Mouse (Mus musculus): ENCODE measurements around the gene Gm3667. TPM values are rescaled to one million over a fixed set of nuclear protein-coding genes. Genes with fewer than 3 reads are reported as not detected.
"Not testable (repeated sequence)": the region's sequence is repeated elsewhere in the genome, so short reads cannot be mapped to it uniquely, and the experiment has no call there.

Gm3667 gene
- total RNA-seq (2012; rRNA removed) (not detected in 2 replicates), total RNA-seq (2014; rRNA removed) (not detected in 2 replicates), polyA plus RNA-seq (2012; ENCODE audit: insufficient read length, low read depth) (not detected in 2 replicates)

GRCm38 (mm10) chr14:6889521-6890012 lies at the start of gene Gm3667:
Gene Gm3667 (minus strand): TSS chr14:6889962.
- H3K27ac ChIP-seq (ENCODE audit: insufficient read depth, low read depth); H3K36me3 ChIP-seq (replicated peaks in 1 of 2; ENCODE audit: control insufficient read depth in 1 of 2, insufficient read depth in 1 of 2, low read length in 1 of 2); H3K27me3 ChIP-seq (replicated peaks); dilution Hi-C loops (cut with MboI; ENCODE audit: extremely low pct_ligation_motif_present, extremely low pct_unique_long_range_greater_than_20kb, low sequenced_read_pairs); H3K4me3 ChIP-seq (replicated peaks in 1 of 3; ENCODE audit: low read depth in 2 of 3, low read length in 2 of 3, poor library complexity in 1 of 3); DNase-seq (ENCODE audit: extremely low read depth); H3K9ac ChIP-seq (ENCODE audit: insufficient read depth, low read depth); H3K4me1 ChIP-seq (ENCODE audit: control insufficient read depth in 1 of 2, insufficient read depth in 2 of 2); H3K9me3 ChIP-seq (replicated peaks; ENCODE audit: low read length); H3K4me2 ChIP-seq (ENCODE audit: insufficient read depth, low read depth, poor library complexity, severe bottlenecking); in situ Hi-C loops (cut with MboI; ENCODE audit: low pct_ligation_motif_present, low pct_unique_long_range_greater_than_20kb, low sequenced_read_pairs); H3K79me2 ChIP-seq (replicated peaks; ENCODE audit: control insufficient read depth, extremely low read depth, insufficient read depth, poor library complexity, severe bottlenecking): not testable (repeated sequence)

GRCm38 (mm10) chr14:6899881-6900280 lies 10.1 kb upstream of the Gm3667 start:
- in situ Hi-C loops (cut with MboI; ENCODE audit: low pct_ligation_motif_present, low pct_unique_long_range_greater_than_20kb, low sequenced_read_pairs); H3K27ac ChIP-seq (ENCODE audit: insufficient read depth, low read depth); H3K4me2 ChIP-seq (ENCODE audit: insufficient read depth, low read depth, poor library complexity, severe bottlenecking); DNase-seq (ENCODE audit: extremely low read depth); H3K79me2 ChIP-seq (replicated peaks; ENCODE audit: control insufficient read depth, extremely low read depth, insufficient read depth, poor library complexity, severe bottlenecking); H3K36me3 ChIP-seq (replicated peaks in 1 of 2; ENCODE audit: control insufficient read depth in 1 of 2, insufficient read depth in 1 of 2, low read length in 1 of 2); H3K4me1 ChIP-seq (ENCODE audit: control insufficient read depth in 1 of 2, insufficient read depth in 2 of 2); H3K9me3 ChIP-seq (replicated peaks; ENCODE audit: low read length); H3K4me3 ChIP-seq (replicated peaks in 1 of 3; ENCODE audit: low read depth in 2 of 3, low read length in 2 of 3, poor library complexity in 1 of 3); H3K27me3 ChIP-seq (replicated peaks); H3K9ac ChIP-seq (ENCODE audit: insufficient read depth, low read depth); dilution Hi-C loops (cut with MboI; ENCODE audit: extremely low pct_ligation_motif_present, extremely low pct_unique_long_range_greater_than_20kb, low sequenced_read_pairs): not testable (repeated sequence)

GRCm38 (mm10) chr14:6888811-6889210 lies 951 bp downstream of the Gm3667 start:
- H3K9me3 ChIP-seq (replicated peaks; ENCODE audit: low read length); H3K4me2 ChIP-seq (ENCODE audit: insufficient read depth, low read depth, poor library complexity, severe bottlenecking); H3K36me3 ChIP-seq (replicated peaks in 1 of 2; ENCODE audit: control insufficient read depth in 1 of 2, insufficient read depth in 1 of 2, low read length in 1 of 2); H3K27me3 ChIP-seq (replicated peaks); DNase-seq (ENCODE audit: extremely low read depth); H3K9ac ChIP-seq (ENCODE audit: insufficient read depth, low read depth); dilution Hi-C loops (cut with MboI; ENCODE audit: extremely low pct_ligation_motif_present, extremely low pct_unique_long_range_greater_than_20kb, low sequenced_read_pairs); H3K4me1 ChIP-seq (ENCODE audit: control insufficient read depth in 1 of 2, insufficient read depth in 2 of 2); in situ Hi-C loops (cut with MboI; ENCODE audit: low pct_ligation_motif_present, low pct_unique_long_range_greater_than_20kb, low sequenced_read_pairs); H3K79me2 ChIP-seq (replicated peaks; ENCODE audit: control insufficient read depth, extremely low read depth, insufficient read depth, poor library complexity, severe bottlenecking); H3K27ac ChIP-seq (ENCODE audit: insufficient read depth, low read depth); H3K4me3 ChIP-seq (replicated peaks in 1 of 3; ENCODE audit: low read depth in 2 of 3, low read length in 2 of 3, poor library complexity in 1 of 3): not testable (repeated sequence)

- H3K9ac ChIP-seq (ENCODE audit: insufficient read depth, low read depth); H3K9me3 ChIP-seq (replicated peaks; ENCODE audit: low read length); dilution Hi-C loops (cut with MboI; ENCODE audit: extremely low pct_ligation_motif_present, extremely low pct_unique_long_range_greater_than_20kb, low sequenced_read_pairs); H3K27ac ChIP-seq (ENCODE audit: insufficient read depth, low read depth); H3K4me2 ChIP-seq (ENCODE audit: insufficient read depth, low read depth, poor library complexity, severe bottlenecking); H3K36me3 ChIP-seq (replicated peaks in 1 of 2; ENCODE audit: control insufficient read depth in 1 of 2, insufficient read depth in 1 of 2, low read length in 1 of 2); H3K79me2 ChIP-seq (replicated peaks; ENCODE audit: control insufficient read depth, extremely low read depth, insufficient read depth, poor library complexity, severe bottlenecking); H3K4me1 ChIP-seq (ENCODE audit: control insufficient read depth in 1 of 2, insufficient read depth in 2 of 2); H3K27me3 ChIP-seq (replicated peaks); H3K4me3 ChIP-seq (replicated peaks in 1 of 3; ENCODE audit: low read depth in 2 of 3, low read length in 2 of 3, poor library complexity in 1 of 3); DNase-seq (ENCODE audit: extremely low read depth); in situ Hi-C loops (cut with MboI; ENCODE audit: low pct_ligation_motif_present, low pct_unique_long_range_greater_than_20kb, low sequenced_read_pairs): not testable (repeated sequence)
Measured at GRCm38 (mm10) chr14:6840211-6840610, 49.6 kb downstream of the Gm3667 start, which contains the start of gene Gm3642. Gene Gm3642 (minus strand): TSS chr14:6840311.

GRCm38 (mm10) chr14:6823297-6823696 lies 66.5 kb downstream of the Gm3667 start:
- H3K9ac ChIP-seq (ENCODE audit: insufficient read depth, low read depth); H3K79me2 ChIP-seq (replicated peaks; ENCODE audit: control insufficient read depth, extremely low read depth, insufficient read depth, poor library complexity, severe bottlenecking); H3K36me3 ChIP-seq (replicated peaks in 1 of 2; ENCODE audit: control insufficient read depth in 1 of 2, insufficient read depth in 1 of 2, low read length in 1 of 2); DNase-seq (ENCODE audit: extremely low read depth); H3K27ac ChIP-seq (ENCODE audit: insufficient read depth, low read depth); H3K9me3 ChIP-seq (replicated peaks; ENCODE audit: low read length); H3K27me3 ChIP-seq (replicated peaks); in situ Hi-C loops (cut with MboI; ENCODE audit: low pct_ligation_motif_present, low pct_unique_long_range_greater_than_20kb, low sequenced_read_pairs); H3K4me3 ChIP-seq (replicated peaks in 1 of 3; ENCODE audit: low read depth in 2 of 3, low read length in 2 of 3, poor library complexity in 1 of 3); dilution Hi-C loops (cut with MboI; ENCODE audit: extremely low pct_ligation_motif_present, extremely low pct_unique_long_range_greater_than_20kb, low sequenced_read_pairs); H3K4me1 ChIP-seq (ENCODE audit: control insufficient read depth in 1 of 2, insufficient read depth in 2 of 2); H3K4me2 ChIP-seq (ENCODE audit: insufficient read depth, low read depth, poor library complexity, severe bottlenecking): not testable (repeated sequence)
